Mouse (Mus musculus): ENCODE results near the gene Foxo6. TPM values are rescaled to one million over a fixed set of nuclear protein-coding genes. Genes with fewer than 3 reads are reported as not detected.

Gene Foxo6
- total RNA-seq (2021), result 1 to 10 TPM; 1.4 to 3.7 TPM
- long read RNA-seq, experiment 1, partial matches to known transcripts, result 0 of 6 reads
- long read RNA-seq, experiment 1, other reads (novel, unspliced or antisense), result 3 of 6 reads
- long read RNA-seq, experiment 2, partial matches to known transcripts, result 0 of 3 reads
- long read RNA-seq, experiment 2, other reads (novel, unspliced or antisense), result 0 of 3 reads

DNA sequence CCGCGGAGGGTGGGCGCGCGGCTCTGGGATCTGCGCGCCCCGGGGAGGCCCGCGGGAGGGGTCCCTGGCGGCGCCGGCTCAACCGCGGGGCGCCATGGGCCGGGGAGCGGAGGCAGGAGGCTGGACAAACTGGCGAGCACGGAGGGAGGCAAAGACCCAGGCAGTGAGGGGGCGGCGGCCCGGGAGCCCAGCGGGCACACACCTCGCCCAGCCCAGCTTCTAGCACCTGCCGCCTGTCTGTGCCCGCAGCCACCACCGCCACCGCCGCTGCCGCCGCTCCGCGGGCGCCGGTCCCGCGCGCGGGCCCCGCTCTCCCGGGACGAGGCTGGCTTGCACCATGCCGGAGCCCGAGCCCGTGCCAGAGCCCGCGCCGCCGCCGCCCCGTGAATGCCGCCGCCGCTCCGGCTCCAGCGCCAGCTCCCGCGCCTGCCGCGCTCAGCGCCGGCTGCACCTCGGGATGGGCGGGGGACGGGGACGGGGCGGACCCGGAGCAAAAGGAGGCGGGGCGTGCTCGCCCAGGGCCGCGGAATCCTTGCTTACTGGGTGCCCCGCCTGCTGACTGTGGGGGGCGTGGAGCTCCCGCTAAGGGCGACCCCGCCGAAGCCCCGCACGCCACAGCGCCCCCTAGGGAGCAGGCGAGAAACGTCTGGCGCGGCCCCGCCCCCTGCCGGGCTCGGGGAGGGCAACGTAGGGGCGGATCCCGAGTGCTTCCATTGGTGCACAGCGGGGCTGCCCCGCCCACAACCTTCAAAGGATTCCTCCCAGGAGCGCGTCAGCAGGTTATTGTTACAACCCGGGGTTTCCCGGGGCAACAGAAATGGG is at the start of gene Foxo6:
Foxo6 (minus strand) TSS at position 60 of the 822 bp plus-strand sequence.
- peak; percentile 99 for DNase-seq

DNA sequence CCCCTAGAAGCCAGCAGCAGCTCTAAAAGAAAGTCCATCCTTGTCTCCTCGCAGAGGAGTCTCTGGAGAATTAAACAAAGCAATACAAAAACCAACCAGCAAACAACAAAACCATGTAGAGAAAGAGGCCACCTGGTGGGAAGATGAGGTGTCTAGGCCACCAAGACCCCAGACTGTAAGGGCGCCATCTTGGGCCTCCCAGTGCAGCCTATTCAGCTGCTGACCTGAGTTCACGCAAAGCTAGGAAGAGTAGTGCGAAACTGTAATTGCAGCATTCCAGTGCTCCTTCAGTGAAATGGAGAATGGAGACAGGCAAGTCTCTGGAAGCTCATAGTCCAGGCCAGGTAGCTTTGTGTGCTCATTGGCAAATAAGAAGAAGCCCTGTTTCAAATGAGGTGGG is 47.2 kb upstream of the Foxo6 start:
- no peak for DNase-seq

DNA sequence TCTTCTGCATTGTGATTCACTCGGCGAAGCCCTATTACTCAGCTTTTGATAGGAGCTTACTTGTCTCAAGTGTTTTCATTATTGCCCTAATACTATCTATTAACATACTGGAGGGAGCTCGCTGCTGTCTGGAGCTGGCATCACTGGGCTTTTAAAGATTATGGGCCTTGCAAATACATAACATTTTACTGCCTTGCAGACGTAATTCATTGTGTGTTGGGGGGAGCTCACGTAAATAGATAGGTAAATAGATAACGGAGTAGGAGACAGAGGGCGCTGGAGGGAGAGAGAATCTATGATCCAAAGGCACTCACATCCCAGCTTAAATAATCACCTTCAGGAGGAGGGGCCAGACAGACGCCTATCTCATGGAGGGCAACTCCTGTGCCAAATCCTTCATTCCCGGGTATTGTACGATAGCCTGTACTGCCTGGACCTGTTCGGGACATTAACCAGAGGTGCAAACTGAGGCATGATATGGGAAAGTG is 45.8 kb upstream of the Foxo6 start:
- no peak for DNase-seq

DNA sequence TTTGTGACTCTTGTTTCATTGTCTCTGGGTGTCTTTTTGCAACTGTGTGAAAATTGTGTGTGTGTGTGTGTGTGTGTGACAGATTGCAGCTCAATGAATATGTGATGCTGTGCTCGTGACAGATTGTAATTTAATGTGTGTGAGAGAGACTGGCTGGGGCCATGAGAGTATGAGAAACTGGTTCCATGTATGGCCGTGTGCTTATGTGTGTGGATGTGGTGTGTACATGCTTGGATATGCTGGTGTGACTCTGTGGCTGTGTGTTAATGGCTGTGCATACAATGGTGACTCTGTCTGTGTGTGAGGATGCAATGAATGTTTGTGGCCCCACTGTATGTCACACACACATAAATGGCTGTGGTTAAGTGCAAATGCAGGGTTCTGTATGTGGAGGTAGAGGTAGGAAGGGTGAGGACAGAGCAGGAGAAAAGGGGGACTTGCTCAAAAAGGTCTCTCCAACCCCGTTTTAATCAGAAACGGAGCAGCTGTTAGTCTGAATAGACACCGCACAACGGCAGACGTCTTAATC is 45.3 kb upstream of the Foxo6 start:
- DNase-seq, result no peak

DNA sequence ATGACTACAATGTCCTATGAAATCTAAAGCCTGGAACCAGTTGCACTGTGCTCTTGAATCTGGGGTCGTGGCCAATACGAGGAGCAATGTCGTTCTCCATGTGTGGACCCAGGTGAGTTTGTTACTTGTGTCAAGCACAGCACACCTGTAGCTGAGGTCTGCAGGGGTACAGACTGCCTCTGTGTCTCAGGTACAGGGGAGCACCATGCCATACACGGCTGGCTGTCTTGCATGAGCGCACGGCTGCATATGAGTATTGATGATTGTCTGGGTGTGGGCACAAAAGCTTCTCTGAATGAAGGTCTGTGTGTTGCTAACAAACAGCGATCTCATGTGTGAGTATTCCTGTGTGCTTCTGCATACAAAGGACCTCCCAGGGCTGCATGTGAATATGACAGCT is 44.8 kb upstream of the Foxo6 start:
- no peak for DNase-seq

DNA sequence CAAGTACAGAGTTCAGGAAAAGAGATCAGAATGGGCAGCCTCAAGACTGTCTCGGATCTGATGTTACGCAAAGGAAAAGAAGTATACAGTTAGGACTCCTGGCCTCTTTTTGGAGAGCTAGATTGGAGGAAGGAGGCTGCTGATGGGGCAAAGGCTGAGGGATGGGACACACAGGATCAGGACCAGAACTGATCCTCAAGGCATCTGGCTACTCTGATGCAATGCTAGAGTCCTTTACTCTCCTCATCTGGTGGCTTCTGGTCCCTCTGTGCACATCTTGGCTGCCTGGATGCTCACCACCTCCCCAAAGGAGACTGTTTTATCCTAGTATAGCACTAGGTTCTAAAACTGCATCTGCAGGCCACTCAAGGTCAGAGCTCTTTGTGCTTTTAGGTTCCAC is 44.4 kb upstream of the Foxo6 start:
- DNase-seq, result no peak

- no peak for DNase-seq
These were observed 38.6 kb upstream of the Foxo6 start for GRCm38 (mm10) chr4:120325748-120326147.

- no peak for DNase-seq
These were observed 37.9 kb upstream of the Foxo6 start for GRCm38 (mm10) chr4:120325051-120325450.

DNA sequence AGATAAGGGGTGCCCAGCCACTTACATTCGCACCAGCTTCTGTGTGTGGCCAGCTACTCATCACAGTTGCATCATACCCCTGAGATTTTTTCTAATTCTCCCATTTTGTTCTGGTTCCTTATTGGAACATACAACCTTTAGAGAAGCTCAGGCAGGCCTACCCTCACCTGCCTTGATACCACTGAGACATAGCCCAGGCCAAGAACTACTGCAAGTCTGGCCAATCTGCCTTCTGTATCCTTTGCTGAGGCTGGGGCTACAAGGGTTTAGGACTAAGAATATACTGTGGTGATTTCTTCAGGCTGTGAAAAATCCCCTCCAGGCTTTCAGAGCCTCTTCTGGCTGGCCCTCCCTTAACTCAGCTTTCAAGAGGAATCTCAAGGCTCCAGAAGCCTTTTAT is 36.7 kb upstream of the Foxo6 start:
- no peak for DNase-seq

DNA sequence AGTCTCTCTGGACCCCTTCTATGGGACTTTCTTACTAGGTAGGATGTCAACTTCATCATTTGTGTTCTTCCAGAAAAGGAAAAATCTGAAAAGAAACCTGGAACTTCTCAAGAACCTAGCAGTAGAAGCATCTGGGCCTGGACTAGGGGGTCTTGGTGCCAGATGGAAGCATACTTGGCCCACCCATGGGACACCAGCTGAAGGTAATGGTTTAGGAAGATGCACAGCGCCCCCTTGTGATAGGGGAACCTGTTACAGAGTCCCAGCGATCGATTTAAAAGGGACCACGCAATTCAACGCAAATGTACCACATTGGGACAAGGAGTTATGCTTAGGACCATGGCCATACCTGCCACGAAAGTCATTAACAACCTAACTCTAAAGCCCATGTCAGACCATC is 36.0 kb upstream of the Foxo6 start:
- peak; percentile 69 for DNase-seq

GRCm38 (mm10) chr4:120317541-120317940 is 30.4 kb upstream of the Foxo6 start:
- DNase-seq, result no peak

DNA sequence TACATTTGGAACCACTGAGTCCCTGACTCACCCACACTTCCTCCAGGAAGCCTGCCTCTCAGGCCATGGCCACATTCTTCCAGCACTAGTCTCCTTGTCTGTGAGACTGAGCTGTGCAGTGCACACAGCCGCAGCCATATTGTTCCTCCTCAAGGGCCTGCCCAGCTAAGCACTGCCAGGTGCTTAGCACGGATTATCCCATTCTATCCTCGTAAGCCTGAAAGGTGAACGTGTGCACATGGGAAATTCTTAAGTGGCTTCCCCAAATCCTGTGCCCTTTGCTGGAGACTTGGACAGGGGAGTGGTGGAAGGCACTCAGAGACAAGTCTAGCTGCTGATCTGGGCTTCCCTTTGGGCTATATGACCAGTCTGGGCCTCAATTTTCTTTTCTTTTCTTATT is 29.6 kb upstream of the Foxo6 start:
- DNase-seq, result no peak

DNA sequence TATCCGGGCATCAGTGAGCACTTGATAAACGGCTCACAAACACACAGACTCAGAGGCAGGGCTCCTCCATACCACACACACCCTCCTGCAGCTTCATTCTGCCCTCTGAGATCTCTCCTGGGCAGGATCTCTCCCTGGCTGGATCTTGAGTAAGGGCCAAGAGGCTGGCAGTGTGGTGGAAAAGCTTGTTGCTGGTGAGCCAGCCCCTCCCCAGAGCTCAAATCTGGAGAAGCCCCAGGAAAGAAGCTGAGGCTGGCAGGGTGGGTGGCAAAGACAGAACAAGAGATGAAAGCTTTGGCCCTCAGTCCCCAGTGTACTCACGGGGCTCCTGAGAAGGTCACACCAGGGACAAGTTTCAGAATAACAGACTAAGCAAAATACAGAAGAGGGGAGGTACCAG is 27.4 kb upstream of the Foxo6 start:
- no peak for DNase-seq

DNA sequence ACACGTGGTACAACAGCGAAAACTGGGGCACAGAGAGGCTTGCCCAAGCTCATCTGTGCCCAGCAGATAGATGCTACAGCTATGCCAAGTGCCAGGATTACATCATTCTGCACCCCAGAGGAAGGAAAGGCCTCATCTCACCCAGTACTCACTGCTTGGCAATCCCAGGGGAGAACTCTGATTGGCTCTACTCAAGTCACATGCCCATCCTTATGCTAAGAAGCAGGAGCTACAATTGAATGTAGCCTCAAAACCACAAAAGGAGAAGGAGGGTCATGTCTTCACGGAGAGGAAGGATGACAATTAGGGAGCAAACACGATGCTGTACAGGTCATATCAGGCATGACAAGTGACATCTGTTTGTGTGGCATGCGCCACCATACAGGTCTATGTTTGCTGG is 26.2 kb upstream of the Foxo6 start:
- no peak for DNase-seq

DNA sequence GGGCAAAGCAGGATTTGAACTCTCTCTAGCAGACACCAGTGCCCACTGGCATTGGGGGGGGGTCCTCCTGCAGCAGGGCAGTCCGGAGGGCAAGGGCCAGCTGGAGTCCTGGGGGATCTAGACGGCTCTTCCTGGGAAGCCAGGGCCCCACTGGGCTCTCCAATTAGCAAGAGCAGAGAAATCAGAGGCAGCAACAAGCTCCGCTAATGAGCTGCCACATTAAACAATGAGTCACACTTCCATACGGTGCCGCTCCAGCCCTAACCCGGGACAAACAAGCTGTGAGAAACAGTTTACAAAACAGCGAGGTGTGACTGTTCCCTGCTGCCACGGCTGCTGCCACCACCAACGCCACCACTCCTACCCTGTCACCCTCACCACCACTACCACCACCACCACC is 17.4 kb upstream of the Foxo6 start:
- no peak for DNase-seq

DNA sequence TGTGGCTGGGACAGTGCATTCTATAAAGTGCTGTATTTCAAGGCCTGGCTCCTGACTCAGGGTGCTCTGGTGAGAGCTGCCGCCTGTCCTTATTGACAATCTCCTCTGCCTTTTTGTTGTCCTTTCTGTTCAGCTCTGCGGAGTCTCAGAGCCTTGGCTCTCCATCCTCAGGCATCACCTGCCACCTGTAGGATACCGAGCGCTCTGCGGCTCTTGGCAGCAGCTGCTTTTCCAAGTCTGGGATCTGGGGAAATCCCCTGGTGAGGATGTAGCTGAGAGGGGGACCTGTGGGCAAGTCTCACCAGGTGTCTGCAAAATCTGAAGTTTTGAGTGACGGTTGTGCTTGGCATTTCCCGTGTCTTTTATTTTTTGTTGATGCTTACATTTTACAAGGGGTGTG is 12.1 kb upstream of the Foxo6 start:
- DNase-seq, result no peak

DNA sequence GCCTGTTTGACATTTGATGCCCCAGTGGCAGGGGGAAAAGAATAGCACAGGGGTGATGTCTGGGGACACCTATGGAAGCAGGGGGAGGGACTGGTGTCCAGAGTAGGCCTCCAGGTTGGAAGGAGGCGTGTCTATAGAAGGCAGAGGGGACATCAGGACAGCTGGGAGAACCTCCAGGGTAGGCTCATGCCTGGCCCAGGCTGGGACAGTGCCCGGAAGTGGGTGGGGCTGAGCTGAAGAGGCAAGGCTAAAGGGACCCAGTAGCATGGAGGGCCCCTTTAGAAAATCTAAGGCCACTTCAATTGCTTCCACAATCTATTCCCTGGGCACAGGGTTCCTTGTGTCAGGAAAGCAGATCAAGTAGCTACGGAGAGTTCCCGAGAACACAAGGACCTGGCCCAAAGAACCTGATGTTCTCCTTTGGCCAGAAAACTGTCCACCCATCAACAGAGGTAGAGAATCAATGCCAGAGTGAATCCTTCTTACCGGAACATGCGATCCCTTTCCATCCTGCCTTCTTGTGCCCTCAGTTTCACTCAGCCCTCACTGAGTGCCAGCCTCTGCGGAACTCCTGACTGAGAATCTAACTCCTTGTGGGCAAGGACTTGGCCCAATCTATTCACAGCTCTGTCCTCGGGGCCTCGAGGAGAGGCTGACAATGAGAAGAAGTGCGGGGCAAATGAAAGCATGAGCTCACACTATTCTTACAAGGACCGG is 4.1 kb upstream of the Foxo6 start:
- DNase-seq, result peak; percentile 66

- no peak for DNase-seq
These were observed 3.3 kb upstream of the Foxo6 start for GRCm38 (mm10) chr4:120290486-120290885.

DNA sequence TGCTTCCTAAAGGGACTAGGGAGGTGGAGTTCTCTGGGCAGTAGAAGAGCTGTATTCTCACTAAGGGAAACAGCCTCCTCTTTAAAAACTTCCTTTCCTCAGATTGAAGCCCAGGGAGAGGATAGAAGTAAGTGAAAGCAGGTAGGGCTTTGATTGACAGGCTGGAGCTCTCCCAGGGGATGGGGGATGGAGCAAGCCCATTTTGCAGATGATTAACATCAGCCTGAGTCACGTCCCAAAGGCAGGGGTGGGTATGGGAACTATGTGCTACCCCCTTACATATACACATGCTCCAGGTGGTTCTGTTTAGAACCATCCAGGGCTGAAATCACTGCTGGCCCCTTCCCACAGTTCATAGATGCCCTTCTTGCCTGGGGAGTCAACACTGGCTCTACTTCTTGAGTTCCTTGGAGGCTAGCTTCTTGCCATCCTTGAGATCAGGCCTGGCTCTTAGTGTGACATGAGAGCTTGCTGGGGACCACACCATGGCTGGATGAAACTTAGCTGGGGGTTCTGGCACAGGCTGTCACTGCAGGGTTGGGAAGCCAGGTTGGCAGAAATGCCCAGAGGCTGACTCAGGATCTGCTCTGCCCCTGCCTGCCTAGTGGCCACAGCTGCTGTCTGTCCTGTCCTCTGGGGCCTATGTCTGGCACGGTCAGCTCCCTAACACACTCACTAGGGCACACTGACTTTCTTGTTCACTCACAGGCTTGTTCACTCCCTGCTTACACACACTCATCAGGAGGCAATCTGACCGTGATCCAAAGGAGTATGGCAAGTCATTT is 2.2 kb upstream of the Foxo6 start:
- DNase-seq, result no peak

- DNase-seq, result peak; percentile 44
These were observed 348 bp downstream of the Foxo6 start for GRCm38 (mm10) chr4:120286761-120287241.

DNA sequence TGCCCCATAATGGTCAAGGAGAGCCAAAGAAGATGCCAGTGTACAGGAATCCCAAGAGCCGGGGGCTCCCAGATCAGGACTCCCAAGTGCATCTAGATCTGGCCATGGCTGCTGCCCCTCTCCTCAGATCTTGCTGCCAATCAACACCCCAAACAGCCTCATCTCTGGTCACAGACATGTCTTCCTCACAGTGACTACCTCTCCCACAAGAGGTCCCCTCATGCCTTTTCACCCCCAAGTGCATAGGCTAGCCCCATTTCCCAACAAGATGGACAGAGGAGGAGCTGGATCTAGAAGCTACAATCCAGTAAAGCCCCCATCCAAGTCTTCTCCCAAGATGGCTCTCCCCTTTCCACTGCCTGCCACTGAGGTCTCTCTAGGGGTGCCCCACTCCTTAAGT is 1.4 kb downstream of the Foxo6 start:
- no peak for DNase-seq

GRCm38 (mm10) chr4:120285223-120285622 is 1.9 kb downstream of the Foxo6 start:
- no peak for DNase-seq
